Mouse (Mus musculus) mouse trophoblast stem cell (cell line): ENCODE measurements around the gene Nfkbil1.

Experiments
- in situ Hi-C, 2 experiments: fragments of 300-500 bp; cut with MseI, MboI; formaldehyde crosslinking; loops; 2 replicates in 1 of 2; 3 replicates in 1 of 2; pipeline ENCODE4 v1.15.1; 2025

Nfkbil1 gene

GRCm38 (mm10) chr17:35237504-35237903, 1.9 kb upstream of the Nfkbil1 start:
- in situ Hi-C loops = no loop called here

DNA sequence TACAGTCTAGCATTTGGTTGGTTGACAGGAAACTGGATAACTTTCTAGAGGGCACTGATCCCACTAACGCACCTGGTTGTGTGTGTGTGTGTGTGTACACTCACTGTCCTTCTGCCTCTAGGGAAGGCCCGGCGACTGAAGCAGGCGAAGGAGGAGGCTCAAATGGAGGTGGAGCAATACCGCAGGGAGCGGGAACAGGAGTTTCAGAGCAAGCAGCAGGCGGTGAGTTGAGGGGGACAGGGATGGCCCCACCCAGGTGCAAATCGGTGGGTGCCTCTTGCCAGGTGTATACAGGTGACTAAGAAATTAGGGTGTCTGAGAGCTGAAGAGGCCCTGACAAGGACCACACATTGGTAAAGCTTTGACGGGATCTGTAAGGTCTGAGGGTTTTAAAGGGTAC, 1.4 kb upstream of the Nfkbil1 start:
- in situ Hi-C loops = no loop called here

DNA sequence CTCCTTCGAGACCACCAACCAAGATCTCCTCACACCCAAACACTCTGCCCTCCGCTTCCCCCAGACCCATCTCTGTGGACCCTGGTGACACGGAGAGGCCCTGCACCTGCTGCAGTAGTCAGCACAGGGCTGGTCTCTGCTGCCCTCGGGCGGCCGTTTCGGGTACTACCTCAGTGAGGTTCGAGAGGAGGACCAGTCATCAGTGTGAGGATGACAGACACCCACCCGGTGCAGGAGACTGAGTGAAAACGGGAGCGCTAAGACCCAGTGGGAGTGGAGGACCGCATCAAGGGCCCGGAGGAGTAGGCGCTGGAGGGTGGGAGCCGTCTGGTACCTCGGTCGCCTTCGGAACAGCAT, 776 bp upstream of the Nfkbil1 start:
- in situ Hi-C loops = no loop called here

GRCm38 (mm10) chr17:35234903-35235302, 689 bp downstream of the Nfkbil1 start:
- in situ Hi-C loops = loop anchor here (5.0 kb wide), 2 partner anchors 58 to 63 kb away; partner anchors contain the start of gene Aif1 (in 1 of the 2)

DNA sequence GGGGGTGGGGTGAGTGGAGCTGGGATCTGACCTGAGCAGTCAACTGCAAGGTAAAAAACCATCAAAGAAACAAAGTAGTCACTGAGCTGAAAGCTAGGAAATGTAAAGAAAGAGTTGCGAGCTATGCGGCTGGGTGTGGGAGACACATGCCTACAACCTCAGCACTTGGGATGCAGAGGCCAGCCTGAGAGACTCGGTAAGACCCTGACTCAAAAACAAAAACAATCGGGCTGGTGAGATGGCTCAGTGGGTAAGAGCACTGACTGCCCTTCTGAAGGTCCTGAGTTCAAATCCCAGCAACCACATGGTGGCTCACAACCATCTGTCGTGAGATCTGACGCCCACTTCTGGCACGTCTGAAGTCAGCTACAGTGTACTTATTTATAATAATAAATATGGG, 1.5 kb downstream of the Nfkbil1 start:
- in situ Hi-C loops = loop anchor here (5.0 kb wide), 2 partner anchors 57 to 62 kb away; partner anchors contain the start of gene Aif1 (in 1 of the 2)

- in situ Hi-C loops = loop anchor here (5.0 kb wide), 2 partner anchors 56 to 61 kb away; partner anchors contain the start of gene Aif1 (in 1 of the 2)
Observed at GRCm38 (mm10) chr17:35233114-35233980, 2.2 kb downstream of the Nfkbil1 start, which contains the start of gene Atp6v1g2. Gene Atp6v1g2 (plus strand): TSS chr17:35233660.

- in situ Hi-C loops = loop anchor here (5.0 kb wide), 2 partner anchors 55 to 60 kb away; partner anchors contain the start of gene Aif1 (in 1 of the 2)
Observed at GRCm38 (mm10) chr17:35232659-35233058, 2.9 kb downstream of the Nfkbil1 start.

GRCm38 (mm10) chr17:35232043-35232442, 3.5 kb downstream of the Nfkbil1 start:
- in situ Hi-C loops = loop anchor here (5.0 kb wide), 2 partner anchors 55 to 60 kb away; partner anchors contain the start of gene Aif1 (in 1 of the 2)

GRCm38 (mm10) chr17:35231022-35231421, 4.6 kb downstream of the Nfkbil1 start:
- in situ Hi-C loops = loop anchor here (5.0 kb wide), 2 partner anchors 54 to 59 kb away; partner anchors contain the start of gene Aif1 (in 1 of the 2)

DNA sequence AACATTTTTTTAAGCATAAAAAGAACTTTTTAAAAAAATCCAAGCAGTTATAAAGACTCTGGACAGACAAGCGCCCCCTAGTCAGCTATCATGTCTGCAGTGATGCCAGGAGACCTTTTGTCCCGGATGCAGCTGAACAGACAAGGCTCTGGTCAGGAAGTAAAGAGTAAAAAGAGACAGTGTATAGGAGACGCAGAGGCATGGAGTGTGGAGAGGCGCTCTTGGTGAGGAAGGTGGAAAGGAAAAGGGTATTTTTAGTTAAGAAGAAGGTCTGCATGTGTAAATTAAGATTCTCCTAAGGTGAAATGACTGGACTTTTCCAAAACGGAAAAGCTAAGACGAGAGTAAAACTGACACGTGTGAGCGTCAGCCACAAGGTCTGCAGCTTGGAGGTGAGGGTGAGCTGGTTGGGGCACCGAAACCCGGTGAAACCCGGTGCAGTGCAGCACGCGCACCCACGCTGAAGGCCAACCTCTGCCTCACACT, 9.0 kb downstream of the Nfkbil1 start:
- in situ Hi-C loops = no loop called here

GRCm38 (mm10) chr17:35225456-35225855, 10.1 kb downstream of the Nfkbil1 start:
- in situ Hi-C loops = no loop called here

DNA sequence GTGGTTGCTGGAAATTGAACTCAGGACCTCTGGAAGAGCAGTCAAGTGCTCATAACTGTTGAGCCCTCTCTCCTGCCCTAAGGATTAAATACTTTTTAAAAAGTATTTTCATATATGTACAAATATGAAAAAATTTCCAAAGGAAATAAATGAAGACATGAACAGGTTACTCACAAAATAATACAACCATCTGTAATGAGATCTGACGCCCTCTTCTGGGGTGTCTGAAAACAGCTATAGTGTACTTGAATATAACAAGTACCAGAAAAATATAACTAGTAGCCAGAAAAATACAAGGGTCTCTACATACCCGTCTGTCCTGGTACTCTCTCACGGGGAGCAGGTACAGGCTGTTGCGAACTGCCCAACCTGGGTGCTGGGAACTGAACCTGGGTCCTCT, 11.0 kb downstream of the Nfkbil1 start:
- in situ Hi-C loops = no loop called here

DNA sequence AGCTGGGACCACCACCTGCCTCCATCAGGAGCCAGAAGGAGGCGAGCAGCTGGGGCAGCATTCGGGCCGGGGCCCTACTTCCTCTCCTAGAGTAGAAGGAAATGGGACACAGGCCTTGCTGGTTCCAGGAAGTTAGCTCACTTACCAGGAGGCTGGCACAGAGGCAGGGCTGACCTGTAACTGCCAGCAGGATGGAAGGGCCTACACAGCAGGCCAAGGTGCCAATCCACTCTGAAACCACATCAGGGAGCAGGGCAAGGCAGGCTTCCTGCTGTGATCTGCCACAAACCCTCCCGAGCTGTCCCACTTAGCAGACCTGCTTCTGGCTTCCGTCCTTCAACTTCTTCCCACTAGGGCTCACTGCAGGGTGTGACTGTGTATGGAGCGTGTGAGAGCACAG, 13.3 kb downstream of the Nfkbil1 start:
- in situ Hi-C loops = no loop called here

- in situ Hi-C loops = no loop called here
Observed at GRCm38 (mm10) chr17:35220156-35220952, 15.2 kb downstream of the Nfkbil1 start, which contains the start of gene Gm16181. Gene Gm16181 (plus strand): TSS chr17:35220834.

DNA sequence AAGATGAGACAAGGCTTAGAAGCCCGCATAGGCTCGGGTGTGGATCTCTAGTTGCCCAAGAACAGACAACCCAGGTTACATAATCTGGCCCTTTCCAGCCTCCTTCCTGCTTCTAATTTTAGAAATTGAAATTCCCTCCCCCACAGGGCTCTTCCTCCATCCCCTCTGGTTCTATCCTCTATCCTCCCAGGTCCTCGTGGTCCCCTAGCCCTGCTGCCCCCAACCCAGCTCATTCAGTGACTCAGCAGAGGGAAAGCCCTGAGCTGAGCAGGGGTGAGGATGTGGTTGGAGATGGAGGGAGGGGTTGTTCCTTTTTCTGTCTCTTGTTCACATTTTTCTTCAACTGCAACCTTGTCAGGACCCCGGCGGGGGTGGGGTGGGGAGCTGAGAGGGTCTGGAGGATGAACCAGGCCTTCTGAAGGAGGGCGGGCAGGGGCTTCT, 16.0 kb downstream of the Nfkbil1 start:
- in situ Hi-C loops = no loop called here

GRCm38 (mm10) chr17:35218516-35219193, 16.9 kb downstream of the Nfkbil1 start:
- in situ Hi-C loops = no loop called here

GRCm38 (mm10) chr17:35213071-35213470, 22.5 kb downstream of the Nfkbil1 start:
- in situ Hi-C loops = no loop called here

DNA sequence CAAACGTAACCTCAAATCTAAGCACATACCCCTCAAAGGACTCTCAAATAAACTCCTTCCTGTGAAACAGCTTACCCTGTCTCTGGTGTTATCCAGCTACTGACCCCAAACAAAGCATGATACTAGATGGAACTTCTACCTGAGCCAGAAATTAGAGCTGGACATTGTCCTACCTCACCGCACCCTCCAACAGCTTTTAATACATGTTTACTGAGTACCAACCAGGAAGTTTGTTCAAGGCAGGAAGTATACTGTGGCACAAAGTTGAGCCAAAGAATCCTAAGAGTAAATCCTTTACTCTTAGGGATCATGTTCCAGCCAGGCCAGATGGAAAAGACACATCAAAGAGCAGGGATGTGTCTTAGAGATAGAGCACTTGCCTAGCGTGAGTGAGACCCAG, 25.0 kb downstream of the Nfkbil1 start:
- in situ Hi-C loops = no loop called here

DNA sequence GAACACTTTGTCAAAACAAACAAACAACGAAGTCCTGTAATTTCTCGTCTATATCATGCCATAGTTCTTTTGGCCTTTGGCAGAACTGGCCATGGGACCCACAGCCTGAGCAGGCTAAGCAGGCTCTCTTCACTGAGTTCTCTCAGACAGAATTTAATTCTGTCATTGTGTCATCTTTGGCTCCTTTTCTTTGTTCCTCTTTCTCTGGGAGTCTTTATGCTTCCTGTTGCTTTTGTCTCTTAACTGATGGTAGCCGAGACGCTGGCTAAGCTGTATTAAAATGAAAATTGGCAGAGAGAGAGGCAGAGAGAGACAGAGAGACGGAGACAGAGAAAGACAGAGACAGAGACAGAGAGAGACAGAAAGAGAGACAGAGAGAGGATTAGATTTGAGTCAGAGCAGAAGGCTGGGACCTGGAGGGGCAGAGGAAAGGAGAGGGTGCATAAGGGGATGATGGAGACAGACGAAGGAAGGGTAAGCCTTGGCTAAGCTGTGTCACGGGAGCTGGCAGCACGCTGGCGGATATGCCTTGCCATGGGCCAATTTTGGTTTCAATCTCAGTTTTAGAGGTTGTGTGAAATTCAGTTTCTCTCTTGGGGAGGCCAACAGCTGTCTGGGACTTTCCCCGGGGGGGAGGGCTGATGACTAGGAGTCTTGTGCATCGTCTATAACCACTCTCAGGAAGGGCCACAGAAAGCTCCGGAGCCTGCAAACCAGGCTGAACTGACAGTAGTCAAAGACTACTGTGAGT, 25.6 kb downstream of the Nfkbil1 start:
- in situ Hi-C loops = no loop called here

DNA sequence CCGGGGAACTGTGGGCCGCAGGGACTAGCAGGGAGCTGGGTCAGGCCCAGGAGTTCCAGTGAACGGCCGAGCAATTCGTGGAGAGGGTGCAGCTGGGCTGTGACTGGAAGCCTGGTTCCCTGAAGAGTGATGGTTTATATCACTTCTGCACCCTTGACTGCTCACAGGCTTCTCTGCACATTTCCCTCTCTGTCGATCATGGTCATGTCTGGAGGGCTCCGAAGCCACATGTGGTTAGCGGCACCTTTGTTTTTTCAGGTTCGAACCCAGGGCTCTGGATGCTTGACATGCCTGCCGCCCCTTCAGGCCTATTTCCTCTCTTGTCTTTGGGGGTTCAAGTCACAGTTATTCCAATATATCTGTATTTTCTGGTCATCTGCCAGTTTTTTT, 30.2 kb downstream of the Nfkbil1 start:
- in situ Hi-C loops = no loop called here
